Mouse (Mus musculus) activated CD4-positive, CD25-positive, alpha-beta regulatory T cell, adult 4 months (primary cell): ENCODE data around the gene 1700092M07Rik. TPM values are rescaled to one million over a fixed set of nuclear protein-coding genes. Genes with fewer than 3 reads are reported as not detected.
"Not testable (repeated sequence)": the region's sequence is repeated elsewhere in the genome, so short reads cannot be mapped to it uniquely, and the experiment has no call there.

Experiments
- ATAC-seq: one replicate; pipeline ENCODE4 v1.8.0; 2017
- polyA plus RNA-seq, 2 experiments: library from polyadenylated mRNA; unstranded; fragments of 100-300 nt; shearing (Covaris generic); gene quantifications; one replicate each; pipeline ENCODE4 v1.2.1; 2017

1700092M07Rik gene
- polyA plus RNA-seq, 2 experiments from 2014 or later = not detected

GRCm38 (mm10) chr19:8716767-8717475 is 23.6 kb upstream of the 1700092M07Rik start:
- ATAC-seq = no peak

- peak; percentile 24 for ATAC-seq
Measured at GRCm38 (mm10) chr19:8718357-8718756, 22.2 kb upstream of the 1700092M07Rik start.

DNA sequence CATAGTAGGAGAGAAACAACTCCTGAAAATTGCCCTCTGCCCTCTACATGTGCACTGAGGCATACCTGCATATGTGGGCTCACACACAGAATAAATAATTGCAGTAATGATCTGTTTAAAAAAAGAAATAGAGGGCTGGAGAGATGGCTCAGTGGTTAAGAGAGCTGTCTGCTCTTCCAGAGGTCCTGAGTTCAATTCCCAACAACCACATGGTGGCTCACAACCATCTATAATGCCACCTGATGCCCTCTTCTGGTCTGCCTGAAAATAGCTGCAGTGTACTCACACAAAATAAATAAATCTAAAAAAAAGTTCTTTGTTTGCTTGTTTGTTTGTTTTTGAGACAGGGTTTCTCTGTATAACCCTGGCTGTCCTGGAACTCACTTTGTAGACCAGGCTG is 21.5 kb upstream of the 1700092M07Rik start:
- ATAC-seq = not testable (repeated sequence)

GRCm38 (mm10) chr19:8721378-8721777 is 19.1 kb upstream of the 1700092M07Rik start:
- no peak for ATAC-seq

- ATAC-seq = no peak
Measured at GRCm38 (mm10) chr19:8722021-8722420, 18.5 kb upstream of the 1700092M07Rik start.

GRCm38 (mm10) chr19:8722559-8722906 is 18.0 kb upstream of the 1700092M07Rik start:
- ATAC-seq = no peak

- peak; percentile 89 for ATAC-seq
Measured at GRCm38 (mm10) chr19:8722907-8723573, 17.5 kb upstream of the 1700092M07Rik start, which contains the start of gene Slc3a2. TSS of gene Slc3a2 (minus strand) at chr19:8723369.

DNA sequence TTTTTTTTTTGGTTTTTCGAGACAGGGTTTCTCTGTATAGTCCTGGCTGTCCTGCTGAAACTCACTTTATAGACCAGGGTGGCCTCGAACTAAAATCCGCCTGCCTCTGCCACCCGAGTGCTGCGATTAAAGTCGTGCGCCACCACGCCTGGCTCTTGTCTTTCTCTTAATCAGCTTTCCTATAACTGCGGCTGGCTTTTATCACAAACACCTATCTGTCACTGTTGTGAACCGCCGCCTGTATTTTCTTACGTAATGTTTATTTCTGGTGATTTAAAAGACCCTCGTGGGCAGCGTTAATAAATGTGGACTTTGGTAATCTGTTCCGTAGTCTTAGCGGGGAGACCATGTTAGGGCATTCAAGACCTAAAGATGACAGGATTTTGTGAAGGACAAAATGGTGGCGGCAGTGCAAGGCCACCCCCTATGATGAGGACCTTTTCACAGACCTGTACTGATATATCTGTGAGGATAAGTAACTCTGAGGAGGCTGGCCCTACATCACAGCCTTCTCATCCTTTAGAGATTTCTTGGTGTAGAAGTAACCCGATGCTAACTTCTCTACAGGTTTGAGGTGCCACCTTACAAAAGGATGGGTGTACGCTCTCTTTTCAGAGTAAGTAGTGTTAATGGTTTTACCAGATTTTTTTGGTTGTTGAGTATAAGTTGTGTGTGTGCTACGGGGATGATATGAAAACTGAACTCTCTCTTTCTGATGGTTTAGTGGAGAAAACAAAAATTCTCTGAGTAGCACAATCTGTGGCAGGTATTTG is 16.8 kb upstream of the 1700092M07Rik start:
- ATAC-seq = no peak

DNA sequence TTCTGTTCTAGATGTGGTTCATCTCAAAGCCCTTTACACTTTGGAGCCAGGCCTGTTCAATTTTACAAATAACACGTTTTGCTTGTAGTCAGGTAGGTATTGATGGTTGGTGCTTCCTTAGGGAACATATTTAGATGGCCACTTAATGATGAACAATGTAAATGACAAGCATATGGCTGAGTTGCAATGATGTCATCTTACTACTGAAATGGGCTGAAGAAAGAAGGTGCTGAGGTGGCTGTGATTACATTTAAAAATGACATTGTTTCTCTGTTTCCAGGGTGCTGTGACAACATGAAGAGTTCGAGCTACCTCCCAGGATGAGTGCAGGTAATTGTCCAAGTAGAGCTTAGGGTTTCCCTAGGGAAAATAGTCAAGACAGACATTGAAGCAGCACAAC is 16.1 kb upstream of the 1700092M07Rik start:
- ATAC-seq = no peak

DNA sequence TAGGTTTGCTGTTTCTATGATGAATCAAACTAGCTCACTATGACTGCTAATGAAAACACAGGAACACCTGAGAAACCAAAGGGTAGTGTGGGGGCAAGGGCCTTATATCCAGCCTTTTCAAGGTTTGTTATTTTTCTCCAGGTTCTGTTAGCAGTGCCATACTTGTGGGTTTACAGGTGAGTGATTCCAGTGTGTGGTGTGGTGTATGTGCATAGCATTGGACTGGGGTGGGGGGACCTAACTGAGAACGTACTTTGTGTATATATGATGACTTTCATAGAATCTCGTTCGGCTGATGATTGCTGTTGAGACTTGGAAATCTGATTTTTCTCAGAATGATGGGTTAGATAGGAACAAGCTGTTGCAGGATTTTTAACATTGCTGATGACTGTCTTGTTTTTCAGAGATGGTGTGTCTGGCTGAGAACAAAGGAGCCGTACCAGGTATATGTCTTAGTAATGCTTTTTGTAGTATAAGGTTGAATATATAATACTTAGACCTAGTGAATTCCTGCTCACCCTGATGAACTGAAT is 15.4 kb upstream of the 1700092M07Rik start:
- ATAC-seq = no peak

GRCm38 (mm10) chr19:8726609-8727390 is 13.7 kb upstream of the 1700092M07Rik start:
- no peak for ATAC-seq

DNA sequence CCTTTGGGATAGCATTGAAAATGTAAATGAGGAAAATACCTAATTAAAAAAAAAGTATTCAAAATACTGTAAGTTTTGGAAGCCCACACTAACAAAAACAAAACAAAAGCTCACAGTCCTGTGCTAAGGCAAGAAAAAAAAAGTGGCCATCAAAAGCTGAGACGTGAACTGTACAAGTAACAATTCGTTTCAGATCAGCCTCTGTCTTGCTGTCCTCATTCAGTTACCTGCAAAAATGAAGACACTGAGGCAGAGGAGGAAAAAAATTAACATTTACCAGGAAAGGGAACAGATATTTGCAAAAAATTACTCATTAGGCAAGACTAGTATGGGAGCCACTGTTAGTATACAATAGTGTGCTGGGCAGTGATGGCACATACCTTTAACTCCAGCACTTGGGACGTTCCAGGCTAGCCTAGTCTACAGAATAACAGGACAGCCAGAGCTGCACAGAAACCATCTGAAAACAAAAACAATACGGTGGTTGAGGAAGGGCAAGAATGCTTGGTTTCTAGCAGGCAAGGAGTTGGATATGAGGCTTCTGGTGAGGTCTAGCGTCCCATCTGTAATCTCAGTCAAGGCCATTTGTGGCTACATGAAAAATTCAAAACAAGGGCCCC is 12.9 kb upstream of the 1700092M07Rik start:
- no peak for ATAC-seq

GRCm38 (mm10) chr19:8728335-8729099 is 12.0 kb upstream of the 1700092M07Rik start:
- ATAC-seq = not testable (repeated sequence)

DNA sequence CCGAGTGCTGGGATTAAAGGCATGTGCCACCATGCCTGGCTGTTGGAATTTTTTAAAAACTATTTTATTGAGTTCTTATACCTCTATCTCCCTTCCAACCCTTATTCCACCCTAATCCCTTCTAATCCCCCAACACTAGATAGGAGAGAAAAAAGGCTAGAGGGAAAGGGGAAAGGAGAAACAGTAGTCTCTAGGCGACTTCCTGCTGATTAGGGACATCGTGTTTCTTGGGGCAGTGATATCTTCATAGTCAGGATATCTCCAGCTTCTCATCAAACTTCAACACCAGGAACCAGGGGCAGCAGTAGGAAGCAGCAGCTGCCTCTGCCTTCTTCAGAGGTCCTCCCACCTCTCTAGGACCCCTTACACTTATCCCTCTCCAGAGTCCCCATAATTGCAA is 6.2 kb upstream of the 1700092M07Rik start:
- no peak for ATAC-seq

DNA sequence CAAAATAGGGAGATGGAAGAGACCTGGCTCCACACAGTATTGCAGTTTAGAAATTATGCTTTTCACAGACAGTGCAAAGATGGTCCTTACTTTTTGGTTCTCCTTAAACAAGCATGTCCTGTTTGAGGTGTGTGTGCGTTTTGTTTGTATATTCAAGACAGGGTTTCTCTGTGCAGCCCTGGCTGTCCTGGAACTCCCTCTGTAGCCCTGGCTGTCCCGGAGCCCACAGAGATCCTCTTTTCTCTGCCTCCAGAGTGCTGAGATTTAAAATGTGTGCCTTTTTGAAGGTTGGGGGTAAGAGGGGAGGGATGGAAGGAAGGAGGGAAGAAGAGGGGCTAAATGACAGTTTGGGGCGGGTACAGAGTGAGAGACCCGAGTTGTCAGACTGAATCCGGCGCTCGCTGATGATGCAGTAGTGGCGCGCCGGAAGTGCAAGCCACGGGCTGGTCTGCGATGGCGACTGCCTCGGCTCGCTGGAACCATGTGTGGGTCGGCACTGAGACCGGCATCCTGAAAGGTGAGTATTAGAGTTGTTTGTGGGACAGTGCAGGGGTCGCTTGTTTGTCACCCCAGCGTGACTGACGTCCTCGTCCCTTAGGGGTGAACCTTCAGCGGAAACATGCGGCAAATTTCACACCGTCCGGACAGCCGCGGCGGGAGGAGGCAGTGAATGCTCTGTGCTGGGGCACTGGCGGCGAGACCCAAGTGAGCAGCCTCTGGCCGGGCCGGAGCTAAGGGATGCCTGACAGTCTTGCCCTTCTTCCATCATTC is 4.9 kb upstream of the 1700092M07Rik start, which contains the start of gene Wdr74:
TSS of gene Wdr74 (plus strand) at position 439 of the 771 bp plus-strand sequence.
- peak; percentile 86 for ATAC-seq

DNA sequence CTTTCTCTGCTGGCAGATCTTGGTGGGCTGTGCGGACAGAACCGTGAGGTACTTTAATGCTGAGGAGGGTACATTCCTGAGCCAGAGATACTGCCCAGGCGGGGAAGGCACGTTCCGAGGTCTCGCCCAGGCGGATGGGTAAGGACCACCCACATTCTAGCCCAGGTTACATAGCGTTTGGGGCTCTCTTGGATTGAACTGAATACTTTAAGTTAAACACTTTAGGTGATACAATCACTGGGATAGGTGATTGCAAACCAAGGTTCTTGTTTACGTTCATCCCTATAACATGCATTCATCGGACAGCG is 4.4 kb upstream of the 1700092M07Rik start:
- ATAC-seq = peak; percentile 24

GRCm38 (mm10) chr19:8738911-8739310 is 1.6 kb upstream of the 1700092M07Rik start:
- ATAC-seq = no peak

DNA sequence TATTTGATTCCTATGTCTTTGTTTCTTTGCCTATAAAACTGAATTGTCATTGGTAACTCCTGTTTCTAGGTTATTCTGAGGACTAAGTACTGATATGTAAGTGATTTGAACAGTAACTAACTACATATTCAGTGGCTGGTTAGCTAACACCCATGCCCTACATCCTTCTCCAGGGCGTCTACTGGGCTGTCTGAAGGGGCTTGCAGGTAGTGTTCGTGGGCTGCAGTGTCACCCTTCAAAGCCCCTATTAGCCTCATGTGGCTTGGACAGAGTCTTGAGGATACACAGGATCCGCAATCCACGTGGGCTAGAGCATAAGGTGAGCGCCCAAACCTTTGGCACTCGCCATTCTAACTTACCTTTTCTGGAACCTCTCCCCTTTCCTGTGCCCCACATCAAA is 872 bp upstream of the 1700092M07Rik start:
- ATAC-seq = no peak

- peak; percentile 97 for ATAC-seq
Measured at GRCm38 (mm10) chr19:8741243-8741869, 838 bp downstream of the 1700092M07Rik start, which contains the start of gene Stx5a. TSS of gene Stx5a (plus strand) at chr19:8741413.

DNA sequence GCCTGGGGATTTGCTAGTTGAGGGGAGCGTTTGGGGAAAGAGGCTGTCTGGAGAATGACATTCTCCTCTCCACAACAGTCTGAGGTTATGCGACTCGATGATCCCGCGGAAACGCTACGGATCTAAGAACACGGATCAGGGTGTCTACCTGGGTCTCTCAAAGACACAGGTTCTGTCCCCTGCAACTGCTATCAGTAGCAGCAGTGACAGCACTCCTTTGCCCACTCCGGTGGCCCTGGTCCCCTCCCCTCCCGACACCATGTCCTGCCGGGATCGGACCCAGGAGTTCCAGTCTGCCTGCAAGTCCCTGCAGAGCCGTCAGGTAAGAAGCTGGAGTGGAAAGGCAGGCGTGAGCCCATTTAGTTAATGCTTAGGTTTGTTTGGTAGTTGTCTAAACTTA is 1.7 kb downstream of the 1700092M07Rik start:
- no peak for ATAC-seq
